Mouse (Mus musculus) gastrocnemius, adult 2 months (tissue): ENCODE data around the gene 5730596B20Rik. TPM values are rescaled to one million over a fixed set of nuclear protein-coding genes. Genes with fewer than 3 reads are reported as not detected.

ENCODE experiments used
- DNase-seq: peaks from one replicate; pipeline ENCODE4 v3.0.0; 2022
- H3K27ac ChIP-seq: fragments of 200-600 bp; 2 replicates; pipeline ENCODE4 v1.8.1; 2022; ENCODE audit warnings: mild to moderate bottlenecking
- H3K4me3 ChIP-seq: fragments of 200-600 bp; 2 replicates; pipeline ENCODE4 v1.8.1; 2022; ENCODE audit warnings: mild to moderate bottlenecking, moderate library complexity
- CTCF ChIP-seq: fragments of 200-600 bp; IDR thresholded peaks from 2 replicates; pipeline ENCODE4 v1.8.1; 2022; ENCODE audit warnings: antibody characterized with exemption, mild to moderate bottlenecking, moderate library complexity
- intact Hi-C: fragments of 180-260 bp; cut with DNase I; formaldehyde crosslinking; loops from one replicate; pipeline ENCODE4 v1.15.1; 2025
- microRNA-seq: library from miRNA; unstranded; fragments of <30 nt; microRNA quantifications from one replicate; pipeline ENCODE4 v1.2.0, GENCODE M21; 2021
- total RNA-seq, 2 experiments: library from RNA; stranded (reverse); gene quantifications; 2 replicates each; pipeline ENCODE4 v1.2.3; 2021

5730596B20Rik gene
- total RNA-seq, 2 experiments from 2014 or later: 0.10 TPM; not detected in 1

GRCm38 (mm10) chr6:52229558-52230416, 52.5 kb downstream of the 5730596B20Rik start:
- DNase-seq: peak; percentile 75
- peak overlapping the region; percentile 76 for H3K4me3 ChIP-seq
- TF ChIP-seq CTCF: peak; percentile 34; the same call in 1 of the 2 replicates
- peak overlapping the region; percentile 93 for H3K27ac ChIP-seq
- intact Hi-C loops: loop anchor here (1.0 kb wide), 1 partner anchor 1057 kb away; no protein-coding TSS in a partner anchor

Small RNA genes lying within 50 kb of the gene (microRNA-seq; reads per million reads assigned to microRNA genes)
- 7,520 reads per million, percentile 90 among the genes with 10 or more reads in this experiment for gene Mir196b

Other genes with a start within 250 kb of the 5730596B20Rik start
- 1 to 10 TPM; 1.9 to 4.0 TPM for gene Skap2, start 164.9 kb upstream of the 5730596B20Rik start, total RNA-seq
- gene Hoxa1, start 19.2 kb upstream of the 5730596B20Rik start, total RNA-seq: under 1 TPM; 0.13 to 0.22 TPM
- under 1 TPM; 0.47 to 0.56 TPM for gene Hoxa2, start 12.7 kb upstream of the 5730596B20Rik start, total RNA-seq
- 1 to 10 TPM; 2.7 to 3.3 TPM for gene Hoxa4, start 14.3 kb downstream of the 5730596B20Rik start, total RNA-seq
- gene Hoxa5, start 27.1 kb downstream of the 5730596B20Rik start, total RNA-seq: 1 to 10 TPM; 2.2 to 2.9 TPM
- 1 to 10 TPM; 2.6 to 2.7 TPM for gene Hoxa6, start 31.2 kb downstream of the 5730596B20Rik start, total RNA-seq
- 1 to 10 TPM; 2.8 to 3.1 TPM for gene Hoxa3, start 35.8 kb downstream of the 5730596B20Rik start, total RNA-seq
- gene Gm28308, start 35.8 kb downstream of the 5730596B20Rik start, total RNA-seq: under 1 TPM in 1 of 2 experiments, not detected in 1; 0.82 TPM
- gene Hoxa7, start 44.4 kb downstream of the 5730596B20Rik start, total RNA-seq: 1 to 10 TPM; 4.7 to 5.0 TPM
- 1 to 10 TPM; 7.5 to 8.8 TPM for gene Hoxa9, start 53.6 kb downstream of the 5730596B20Rik start, total RNA-seq
- gene Hoxa10, start 63.4 kb downstream of the 5730596B20Rik start, total RNA-seq: 10 to 100 TPM; 17.4 to 17.7 TPM
- 1 to 10 TPM; 1.0 to 4.3 TPM for gene Hoxa11, start 68.3 kb downstream of the 5730596B20Rik start, total RNA-seq
- 1 to 10 TPM; 1.5 to 3.8 TPM for gene Hoxa13, start 83.4 kb downstream of the 5730596B20Rik start, total RNA-seq
- not detected for gene Evx1, start 136.0 kb downstream of the 5730596B20Rik start, total RNA-seq